Mouse (Mus musculus) retina, adult 2 months (tissue): Measurements from ENCODE around the gene Abhd17a.

Source experiments
- DNase-seq: peaks from one replicate; pipeline ENCODE4 v3.0.0-alpha.2; 2012; ENCODE audit warnings: low read depth, low spot score

The Abhd17a gene

GRCm38 (mm10) chr10:80576351-80577194 is 13.6 kb downstream of the Abhd17a start:
- DNase-seq: no peak

DNA sequence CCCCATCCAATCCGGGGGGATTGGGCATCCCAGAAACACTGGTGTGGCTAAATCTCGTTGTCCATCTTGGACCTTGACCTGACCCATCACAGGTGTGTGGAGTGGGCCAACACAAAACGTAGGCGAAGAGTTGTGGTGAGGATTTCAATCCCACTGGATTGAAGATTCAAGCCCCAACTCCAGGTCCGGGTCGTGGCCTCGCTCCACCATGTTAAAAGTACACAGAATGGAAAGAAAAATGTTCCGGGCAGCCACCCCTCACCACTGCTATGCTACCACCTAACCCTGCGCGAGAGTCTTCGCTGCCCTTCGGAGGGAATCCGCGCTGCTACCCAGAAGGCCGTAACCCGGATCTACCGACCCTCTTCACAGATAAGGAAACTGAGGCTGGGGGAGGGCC is 14.2 kb downstream of the Abhd17a start:
- DNase-seq: no peak

DNA sequence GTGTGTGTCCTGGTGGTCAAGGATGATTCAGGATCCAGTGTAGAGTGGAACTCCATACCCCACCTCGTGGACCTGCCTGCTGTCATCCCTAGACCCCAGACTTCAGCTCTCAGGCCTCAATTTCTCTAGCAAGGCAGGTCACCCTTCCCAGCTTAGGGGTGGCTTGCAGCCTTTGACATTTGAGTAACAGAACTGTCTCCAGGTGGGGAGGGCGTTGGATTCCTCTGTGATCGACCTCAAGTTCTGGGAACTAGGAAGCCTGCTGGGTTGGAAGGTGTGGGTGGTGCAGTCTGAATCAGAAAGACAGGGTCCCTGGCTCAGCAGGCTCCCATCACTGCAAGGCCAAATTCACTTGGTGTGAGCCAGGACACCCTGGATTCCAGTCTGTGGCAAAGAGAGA is 15.2 kb downstream of the Abhd17a start:
- no peak for DNase-seq

- no peak for DNase-seq
These were observed 16.2 kb downstream of the Abhd17a start for GRCm38 (mm10) chr10:80573944-80574343.

DNA sequence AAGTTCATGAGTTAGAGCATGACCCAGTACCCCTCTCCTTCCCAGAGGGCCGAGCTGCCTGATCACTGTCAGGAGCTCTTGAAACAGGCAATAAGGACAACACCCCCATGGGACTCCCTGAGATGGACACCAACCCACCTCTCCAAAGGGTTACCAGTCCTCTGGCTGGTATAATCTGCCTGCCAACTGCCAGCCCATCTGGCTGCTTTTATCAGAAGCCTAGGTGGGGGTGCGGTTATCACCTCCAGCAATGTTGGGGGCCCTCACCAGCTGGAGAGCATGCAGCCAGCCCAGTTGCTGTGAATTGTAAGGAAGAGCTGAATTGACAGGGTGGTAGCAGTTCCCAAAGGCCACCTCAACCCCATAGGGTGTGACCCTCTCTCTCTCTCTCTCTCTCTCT is 17.7 kb downstream of the Abhd17a start:
- no peak for DNase-seq

DNA sequence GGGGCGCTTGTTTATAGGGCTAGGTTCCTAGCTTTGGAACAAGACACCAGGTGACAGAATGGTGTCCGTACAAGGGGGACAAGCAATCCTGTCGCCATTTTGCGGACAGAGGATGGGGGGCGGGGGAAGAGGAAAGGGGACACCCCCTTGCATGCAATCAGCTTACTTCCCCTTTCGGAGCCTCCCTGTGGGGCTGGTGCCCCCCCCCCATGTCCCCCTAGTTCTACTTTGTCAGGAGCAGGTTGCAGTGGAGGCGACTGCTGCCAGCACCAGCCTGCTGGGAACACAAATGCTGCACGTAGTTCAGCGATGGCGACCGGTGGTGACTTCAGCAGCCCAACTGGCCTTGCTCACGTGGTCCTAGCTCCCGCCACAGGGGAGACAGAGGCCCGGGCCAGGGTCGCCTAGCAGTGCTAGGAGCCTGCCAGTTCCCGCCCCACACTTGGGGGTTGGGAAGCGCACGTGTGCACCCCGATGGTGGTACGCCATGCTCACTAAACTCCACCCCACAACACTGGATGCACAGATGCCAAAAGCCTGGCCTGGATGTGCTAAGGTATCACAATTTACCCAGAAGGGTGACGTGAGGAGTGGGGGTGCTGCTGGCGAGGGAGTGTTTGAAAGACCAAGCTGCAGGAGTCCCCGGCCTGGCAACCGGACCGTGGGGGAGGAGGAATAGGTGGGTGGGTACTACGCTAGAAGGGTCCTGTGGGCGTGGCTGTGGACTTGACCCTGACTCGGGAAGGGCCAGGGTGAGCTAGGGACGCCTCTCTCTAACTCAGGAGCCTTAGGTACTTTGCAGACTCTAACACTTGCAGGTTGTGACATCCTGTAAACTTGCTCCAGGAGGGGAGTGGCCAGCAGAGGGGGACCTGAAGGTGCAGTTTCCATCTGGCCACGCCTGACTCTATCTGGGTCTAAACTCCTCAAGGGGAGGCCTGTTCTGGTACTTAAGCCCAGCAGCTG is 19.0 kb downstream of the Abhd17a start:
- no peak for DNase-seq

DNA sequence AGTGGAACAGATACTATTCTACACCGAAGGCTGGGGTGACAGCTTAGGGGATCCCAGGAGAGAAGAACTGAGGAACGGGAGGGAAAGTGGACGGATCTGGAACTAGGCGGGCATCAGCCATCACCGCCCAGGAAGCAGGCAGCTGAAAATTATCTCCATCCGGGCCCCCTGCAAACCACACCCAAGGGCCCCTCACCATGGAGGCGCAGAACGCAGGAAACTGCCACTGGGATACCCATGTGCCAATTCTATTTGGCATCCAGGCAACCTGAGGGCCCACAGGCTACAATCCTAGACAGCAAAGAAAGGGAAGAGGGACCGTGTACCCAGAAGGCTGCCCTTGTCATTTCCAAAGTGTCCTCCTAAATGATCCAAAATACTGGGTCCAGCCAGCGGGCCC is 19.7 kb downstream of the Abhd17a start:
- DNase-seq: no peak

- DNase-seq: no peak
These were observed 20.5 kb downstream of the Abhd17a start for GRCm38 (mm10) chr10:80569664-80570066.

DNA sequence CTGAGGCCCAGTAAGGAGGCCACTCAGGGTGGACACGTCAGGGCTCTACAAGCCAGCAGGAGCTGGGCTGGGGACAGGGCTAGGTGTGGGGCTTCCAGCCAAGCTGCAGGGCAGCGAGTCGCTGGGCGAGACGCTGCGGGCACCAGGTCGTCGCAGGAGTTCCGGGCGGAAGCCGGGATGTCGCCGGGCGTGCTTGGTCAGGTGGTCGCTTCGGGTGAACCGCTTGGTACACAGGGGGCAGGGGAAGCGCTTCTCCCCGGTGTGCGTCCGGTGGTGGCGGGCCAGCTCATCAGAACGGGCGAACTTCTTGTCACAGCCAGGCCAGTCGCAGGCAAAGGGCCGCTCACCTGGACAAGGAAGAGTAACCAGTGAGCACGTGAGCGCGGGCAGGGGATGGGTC is 21.3 kb downstream of the Abhd17a start:
- no peak for DNase-seq

DNA sequence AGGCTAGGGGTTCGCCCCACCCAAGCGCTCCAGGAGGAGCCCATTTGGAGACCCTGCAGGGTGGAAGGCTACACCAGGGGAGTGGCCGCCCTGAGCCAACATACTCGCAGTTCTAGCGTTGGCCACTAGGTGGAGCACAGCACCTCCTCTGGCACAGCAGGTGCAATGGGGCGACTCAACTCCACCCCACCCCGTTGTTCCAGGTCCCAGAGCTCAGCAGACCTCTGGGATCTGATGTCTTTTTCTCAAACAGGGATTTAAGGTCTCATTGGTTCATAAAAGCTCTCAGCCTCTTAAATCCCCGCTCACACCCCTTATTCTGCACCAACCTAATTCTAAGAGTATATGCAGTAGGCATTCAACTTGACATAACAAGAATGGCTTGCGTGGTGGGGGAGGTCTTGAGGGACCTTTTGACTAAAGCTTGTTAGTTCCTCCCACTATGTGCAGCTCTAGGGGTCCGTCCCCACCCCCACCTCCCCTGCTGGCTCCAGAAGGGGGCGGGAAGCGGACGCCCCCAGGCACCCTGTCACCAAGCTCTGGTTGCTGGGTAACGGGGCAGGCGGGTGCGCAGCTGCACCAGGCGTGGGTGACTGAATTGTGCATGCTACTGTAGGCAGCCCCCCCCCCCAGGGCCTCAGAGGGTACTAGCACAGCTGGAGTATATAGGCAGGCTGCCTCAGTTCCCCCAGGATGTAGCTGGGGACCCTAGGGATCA is 23.6 kb downstream of the Abhd17a start:
- peak; percentile 57 for DNase-seq

- DNase-seq: peak; percentile 86
These were observed 28.8 kb downstream of the Abhd17a start, which contains the start of gene Rexo1 for GRCm38 (mm10) chr10:80561116-80561944. TSS of gene Rexo1 (minus strand) at chr10:80561560.

GRCm38 (mm10) chr10:80560621-80561020 is 29.5 kb downstream of the Abhd17a start:
- DNase-seq: no peak

DNA sequence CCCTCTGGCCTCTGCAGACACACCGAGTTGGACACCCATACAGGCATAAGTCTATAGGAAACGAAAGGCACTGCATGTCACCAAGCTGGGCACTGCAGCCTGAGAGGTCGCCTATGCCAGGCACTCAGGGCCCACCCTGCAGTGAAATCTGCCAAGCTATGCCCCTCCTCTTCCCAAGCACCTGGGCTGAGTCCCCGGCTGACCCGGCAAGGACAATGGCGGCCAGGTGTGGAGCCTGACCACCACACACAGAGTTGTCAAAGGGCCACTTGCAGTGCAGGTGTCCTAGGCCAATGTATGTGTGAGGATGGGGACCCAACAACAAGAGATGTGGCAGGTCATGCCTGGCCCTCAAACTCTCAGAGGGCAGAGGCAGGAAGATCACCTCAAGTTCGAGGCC is 30.7 kb downstream of the Abhd17a start:
- DNase-seq: no peak

- DNase-seq: no peak
These were observed 32.7 kb downstream of the Abhd17a start for GRCm38 (mm10) chr10:80557346-80557965.

DNA sequence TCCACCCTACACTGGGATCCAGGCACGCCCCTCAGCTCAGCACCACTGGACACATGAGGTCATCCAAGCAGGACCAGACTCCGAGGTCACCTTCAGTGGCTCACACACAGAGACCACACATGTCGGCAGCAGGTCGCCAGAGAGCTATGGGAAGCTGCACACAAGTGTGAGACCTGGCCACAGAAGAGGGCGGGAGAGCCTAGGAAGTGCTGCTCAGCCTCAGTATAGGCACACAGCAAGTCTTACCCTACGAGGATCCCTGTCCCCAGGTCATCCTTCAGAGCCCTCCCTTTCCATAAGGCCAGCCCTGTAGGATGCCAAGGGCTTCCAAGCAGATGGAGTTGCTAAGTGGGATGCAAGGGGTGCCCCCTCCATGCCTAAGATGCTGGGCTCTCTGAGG is 36.1 kb downstream of the Abhd17a start:
- no peak for DNase-seq

- DNase-seq: no peak
These were observed 36.6 kb downstream of the Abhd17a start for GRCm38 (mm10) chr10:80553575-80553974.

DNA sequence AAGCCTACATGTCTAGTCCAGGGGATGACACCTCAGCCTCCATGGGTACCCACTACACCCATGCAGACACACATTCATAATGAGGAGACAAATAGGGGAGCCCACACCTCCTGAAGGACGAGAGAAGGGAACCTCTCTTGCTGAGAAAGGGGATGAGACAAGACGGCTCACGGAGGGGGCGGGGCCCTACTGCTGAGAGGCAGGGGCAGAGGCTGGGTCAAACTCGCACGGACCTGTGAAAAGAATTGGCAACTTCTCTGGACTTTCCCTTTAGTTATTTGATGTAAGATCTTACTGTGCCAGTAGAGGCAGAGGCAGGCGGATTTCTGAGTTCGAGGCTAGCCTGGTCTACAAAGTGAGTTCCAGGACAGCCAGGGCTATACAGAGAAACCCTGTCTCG is 37.8 kb downstream of the Abhd17a start:
- DNase-seq: no peak

DNA sequence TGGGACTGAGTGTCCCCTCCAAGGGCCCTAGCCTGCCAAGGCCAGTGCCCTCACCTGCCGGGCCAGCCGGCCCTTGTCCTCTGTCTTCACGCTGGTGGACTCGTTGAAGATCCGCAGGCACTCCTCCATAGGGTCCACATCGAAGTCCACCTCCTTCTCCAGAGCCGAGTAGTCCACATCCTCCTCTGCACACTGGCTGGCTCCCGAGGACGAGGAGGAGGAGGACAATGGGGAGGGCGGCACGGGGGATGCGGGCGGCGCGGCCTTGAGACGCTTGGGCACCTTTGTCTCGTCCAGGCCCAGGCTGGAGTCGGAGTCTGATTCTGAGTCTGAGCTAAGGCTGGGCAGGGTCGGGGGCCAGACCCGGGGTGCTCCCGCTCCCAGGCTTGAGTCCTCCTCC is 40.9 kb downstream of the Abhd17a start:
- no peak for DNase-seq

DNA sequence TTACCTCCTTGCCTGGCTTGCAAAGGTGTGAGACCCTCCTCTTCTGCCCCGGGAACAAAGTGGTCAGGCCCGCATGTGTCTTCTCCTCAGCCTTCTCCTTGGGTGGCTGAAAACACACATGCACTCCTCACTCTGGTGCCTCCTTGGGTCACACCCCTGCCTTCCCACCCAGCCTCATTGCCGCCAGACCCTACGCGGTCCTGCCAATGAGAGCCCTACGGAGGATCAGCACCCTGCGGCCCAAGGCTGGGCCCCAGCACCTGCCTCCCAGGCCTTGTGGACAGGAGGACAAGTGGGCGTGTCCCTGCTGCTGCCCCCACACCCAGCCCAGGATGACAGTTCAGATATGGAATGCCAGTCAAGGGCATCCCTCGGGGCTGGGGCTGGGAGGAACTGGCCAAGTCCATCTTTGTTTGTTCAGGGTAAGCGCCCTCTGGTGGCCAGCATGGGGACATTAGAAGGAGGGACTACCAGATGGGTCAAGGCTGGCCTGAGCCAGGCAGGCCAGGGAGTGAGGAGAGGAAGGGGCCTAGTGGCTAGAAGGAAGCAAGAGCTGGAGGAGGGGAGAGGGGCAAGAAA is 41.6 kb downstream of the Abhd17a start:
- DNase-seq: peak; percentile 44

DNA sequence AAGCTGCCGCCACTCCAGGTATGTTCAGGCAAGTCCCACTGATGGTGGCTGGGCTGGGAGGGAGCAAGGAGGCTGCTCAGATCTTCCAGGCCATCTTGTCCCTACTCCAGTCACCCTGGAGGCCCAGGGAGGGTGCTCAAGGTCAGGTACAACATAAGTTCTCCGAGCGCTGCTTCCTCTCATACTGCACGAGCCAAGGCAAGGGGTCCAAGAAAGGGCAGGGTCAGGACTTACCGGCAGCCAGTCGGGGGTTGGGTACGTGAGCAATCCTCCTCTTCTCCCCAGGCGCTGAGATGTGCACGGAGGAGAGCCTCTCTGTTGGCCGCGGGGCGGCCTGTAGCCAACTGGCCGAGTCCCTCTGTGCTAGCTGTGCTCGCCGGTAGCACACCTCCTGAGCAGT is 42.6 kb downstream of the Abhd17a start:
- DNase-seq: no peak
